Mouse (Mus musculus): ENCODE measurements around the gene Gabbr2.

Gabbr2 gene

GRCm38 (mm10) chr4:46915476-46915875 is 76.2 kb downstream of the Gabbr2 start:
- no peak for DNase-seq (ENCODE audit: low read depth)

GRCm38 (mm10) chr4:46914606-46915005 is 77.1 kb downstream of the Gabbr2 start:
- DNase-seq (ENCODE audit: low read depth), result no peak

- no peak for DNase-seq (ENCODE audit: low read depth)
These were observed 85.5 kb downstream of the Gabbr2 start for GRCm38 (mm10) chr4:46906036-46906691.

- DNase-seq (ENCODE audit: low read depth), result no peak
These were observed 86.5 kb downstream of the Gabbr2 start for GRCm38 (mm10) chr4:46905152-46905551.

GRCm38 (mm10) chr4:46904129-46904528 is 87.5 kb downstream of the Gabbr2 start:
- no peak for DNase-seq (ENCODE audit: low read depth)

- DNase-seq (ENCODE audit: low read depth), result no peak
These were observed 93.1 kb downstream of the Gabbr2 start for GRCm38 (mm10) chr4:46898546-46898945.

GRCm38 (mm10) chr4:46897634-46898399 is 93.9 kb downstream of the Gabbr2 start:
- DNase-seq (ENCODE audit: low read depth), result no peak

GRCm38 (mm10) chr4:46894144-46894543 is 97.5 kb downstream of the Gabbr2 start:
- no peak for DNase-seq (ENCODE audit: low read depth)

GRCm38 (mm10) chr4:46889175-46889574 is 102.5 kb downstream of the Gabbr2 start:
- no peak for DNase-seq (ENCODE audit: low read depth)

- no peak for DNase-seq (ENCODE audit: low read depth)
These were observed 105.9 kb downstream of the Gabbr2 start for GRCm38 (mm10) chr4:46885627-46886383.

- DNase-seq (ENCODE audit: low read depth), result no peak
These were observed 107.5 kb downstream of the Gabbr2 start for GRCm38 (mm10) chr4:46884132-46884531.

- DNase-seq (ENCODE audit: low read depth), result no peak
These were observed 108.1 kb downstream of the Gabbr2 start for GRCm38 (mm10) chr4:46883546-46883945.

- no peak for DNase-seq (ENCODE audit: low read depth)
These were observed 108.6 kb downstream of the Gabbr2 start for GRCm38 (mm10) chr4:46883047-46883446.

- no peak for DNase-seq (ENCODE audit: low read depth)
These were observed 110.4 kb downstream of the Gabbr2 start for GRCm38 (mm10) chr4:46881271-46881670.

- no peak for DNase-seq (ENCODE audit: low read depth)
These were observed 111.7 kb downstream of the Gabbr2 start for GRCm38 (mm10) chr4:46879943-46880342.

GRCm38 (mm10) chr4:46872750-46873149 is 118.9 kb downstream of the Gabbr2 start:
- no peak for DNase-seq (ENCODE audit: low read depth)

GRCm38 (mm10) chr4:46870157-46870556 is 121.5 kb downstream of the Gabbr2 start:
- no peak for DNase-seq (ENCODE audit: low read depth)

- DNase-seq (ENCODE audit: low read depth), result no peak
These were observed 122.3 kb downstream of the Gabbr2 start for GRCm38 (mm10) chr4:46869380-46869779.

GRCm38 (mm10) chr4:46868921-46869320 is 122.8 kb downstream of the Gabbr2 start:
- no peak for DNase-seq (ENCODE audit: low read depth)

GRCm38 (mm10) chr4:46868181-46868580 is 123.5 kb downstream of the Gabbr2 start:
- no peak for DNase-seq (ENCODE audit: low read depth)

- no peak for DNase-seq (ENCODE audit: low read depth)
These were observed 123.9 kb downstream of the Gabbr2 start for GRCm38 (mm10) chr4:46867779-46868178.

- DNase-seq (ENCODE audit: low read depth), result no peak
These were observed 125.6 kb downstream of the Gabbr2 start for GRCm38 (mm10) chr4:46866070-46866469.

- no peak for DNase-seq (ENCODE audit: low read depth)
These were observed 128.0 kb downstream of the Gabbr2 start for GRCm38 (mm10) chr4:46863721-46864120.

All from c-Kit-positive CD71-negative TER-119-negative erythroid progenitor cells, embryonic 14.5 days (primary cell).